Comparison of ENCODE assay signal across 26 mouse cellular contexts in the genomic region with DNA sequence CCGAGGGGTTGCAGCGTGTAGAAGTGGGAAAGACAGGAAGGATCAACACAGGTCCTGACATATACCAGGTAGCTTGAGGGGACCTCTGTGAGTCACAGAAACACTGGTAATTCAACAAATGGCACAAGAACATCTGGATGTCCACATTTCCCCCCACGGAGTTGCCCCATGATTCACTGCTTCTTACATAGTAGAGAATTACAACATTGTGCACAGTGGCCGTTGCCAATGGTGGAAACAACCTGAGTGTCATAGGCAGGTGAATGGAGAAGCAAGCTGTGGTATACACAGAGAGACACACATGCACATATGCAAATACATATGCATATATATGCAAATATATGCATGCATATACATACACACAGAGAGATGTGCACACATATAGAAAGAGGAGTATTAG. TPM values are rescaled to one million over a fixed set of nuclear protein-coding genes. Genes with fewer than 3 reads are reported as not detected.
"Had no signal": no experiment of that assay in that cellular context is flagged by ENCODE, and none has a peak within 500 bp of the region (broad histone marks: within the 10 kb centered on the region; RNA-seq: fewer than 3 reads in every experiment).

No protein-coding gene starts in this region.

- H3K27ac ChIP-seq: heart, embryonic 10.5 days; hindbrain, embryonic 10.5 days; hindbrain, embryonic 12.5 days; hindbrain, embryonic 15.5 days; hindbrain, postnatal 0 days; liver, embryonic 13.5 days had no signal

- ATAC-seq: intestine, embryonic 16.5 days had no signal

- H3K4me3 ChIP-seq: heart, embryonic 10.5 days; heart, embryonic 12.5 days; hindbrain, embryonic 10.5 days; hindbrain, embryonic 12.5 days; hindbrain, embryonic 15.5 days; kidney, embryonic 15.5 days; limb, embryonic 10.5 days; limb, embryonic 12.5 days; liver, embryonic 13.5 days had no signal

- DNase-seq: gastrocnemius, postnatal 14 days; gastrocnemius, postnatal 36 days; heart, adult 18-20 months; heart, postnatal 10 days; heart, postnatal 4 days; kidney, adult 11 months; kidney, adult 2 months; kidney, adult 9 months; kidney, postnatal 14 days; kidney, postnatal 36 days; layer of hippocampus, adult 9-11 months; layer of hippocampus, postnatal 36 days; liver; liver, embryonic 13.5 days had no signal

RNA-seq across cellular contexts. Expression of gene A3galt2, which starts 55.2 kb away (rescaled TPM):
- total RNA-seq: gastrocnemius, adult 18-20 months; gastrocnemius, adult 8-10 months had no signal
- polyA plus RNA-seq: liver, embryonic 13.5 days had no signal
